Mouse (Mus musculus) thymus, adult 2 months (tissue): ENCODE results near the gene Cobl. TPM values are rescaled to one million over a fixed set of nuclear protein-coding genes. Genes with fewer than 3 reads are reported as not detected.

ENCODE experiments used
- DNase-seq: peaks from one replicate; pipeline ENCODE4 v3.0.0; 2021
- H3K27ac ChIP-seq: fragments of 200-500 bp; 2 replicates; pipeline ENCODE4 v1.5.1; 2012; ENCODE audit warnings: low read length, control low read depth; ENCODE audit not compliant: control insufficient read depth, insufficient read depth
- H3K27me3 ChIP-seq: fragments of 200-500 bp; 2 replicates; pipeline ENCODE4 v1.6.1; 2012; ENCODE audit warnings: mild to moderate bottlenecking, low read length, moderate library complexity, mixed read lengths; ENCODE audit not compliant: control insufficient read depth, insufficient read depth
- H3K36me3 ChIP-seq: fragments of 200-500 bp; 2 replicates; pipeline ENCODE4 v1.6.1; 2012; ENCODE audit warnings: mild to moderate bottlenecking, low read length, moderate library complexity; ENCODE audit not compliant: control insufficient read depth, insufficient read depth
- H3K4me1 ChIP-seq: fragments of 200-500 bp; replicated peaks from 2 replicates; pipeline ENCODE4 v1.6.1; 2012; ENCODE audit warnings: low read length; ENCODE audit not compliant: control insufficient read depth, insufficient read depth
- H3K4me3 ChIP-seq: fragments of 200-500 bp; 2 replicates; pipeline ENCODE4 v1.5.1; 2012; ENCODE audit warnings: mild to moderate bottlenecking, low read length, control low read depth, moderate library complexity; ENCODE audit not compliant: control insufficient read depth, insufficient read depth
- CTCF ChIP-seq: fragments of 200-500 bp; IDR thresholded peaks from 2 replicates; pipeline ENCODE4 v1.5.1; 2012; ENCODE audit warnings: mild to moderate bottlenecking, control low read depth, low read length, moderate library complexity, borderline replicate concordance; ENCODE audit not compliant: control insufficient read depth, poor library complexity, insufficient read depth; ENCODE audit errors: extremely low read depth
- POLR2A ChIP-seq: fragments of 200-500 bp; IDR thresholded peaks from 2 replicates; pipeline ENCODE4 v1.6.1; 2012; ENCODE audit warnings: mild to moderate bottlenecking, low read length, control low read depth, moderate library complexity; ENCODE audit not compliant: control insufficient read depth, poor library complexity, insufficient read depth; ENCODE audit errors: extremely low read depth
- WGBS: fragments of 180-500 bp; shearing (Covaris S2); methylation state at CpG from one replicate; pipeline ENCODE4 v1.1.7; 2018; 5-methylcytosine and 5-hydroxymethylcytosine counted together
- polyA plus RNA-seq: library from polyadenylated mRNA; depleted of rRNA; stranded (reverse); fragments of >200 nt; gene quantifications from 2 replicates; pipeline ENCODE4 v1.2.3, GENCODE M21; 2012

Cobl gene
- polyA plus RNA-seq, 1 experiment = 3.6 TPM

DNA sequence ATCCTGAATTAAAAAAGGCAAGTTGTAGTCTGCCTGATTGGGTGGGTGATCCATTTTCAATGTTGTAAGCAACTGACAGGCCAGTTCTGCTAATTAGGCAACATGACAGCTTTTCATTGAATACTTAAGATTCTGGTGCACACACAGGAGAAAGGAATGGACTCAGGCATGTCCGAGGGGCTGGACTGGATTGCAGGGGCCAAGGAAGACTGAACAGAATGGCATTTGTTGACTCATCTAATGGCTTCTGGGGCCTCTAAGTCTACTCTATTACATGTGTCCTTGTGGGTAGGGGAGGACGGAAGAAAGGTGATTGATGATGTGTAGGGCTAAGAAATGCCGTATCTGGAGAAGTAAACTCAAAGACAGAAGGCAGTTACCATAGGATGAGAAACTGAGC lies 159.9 kb downstream of the Cobl start:
- WGBS = 87% methylated on average over 3 of the region's 3 CpGs
- H3K27ac ChIP-seq = no peak overlapping the region

DNA sequence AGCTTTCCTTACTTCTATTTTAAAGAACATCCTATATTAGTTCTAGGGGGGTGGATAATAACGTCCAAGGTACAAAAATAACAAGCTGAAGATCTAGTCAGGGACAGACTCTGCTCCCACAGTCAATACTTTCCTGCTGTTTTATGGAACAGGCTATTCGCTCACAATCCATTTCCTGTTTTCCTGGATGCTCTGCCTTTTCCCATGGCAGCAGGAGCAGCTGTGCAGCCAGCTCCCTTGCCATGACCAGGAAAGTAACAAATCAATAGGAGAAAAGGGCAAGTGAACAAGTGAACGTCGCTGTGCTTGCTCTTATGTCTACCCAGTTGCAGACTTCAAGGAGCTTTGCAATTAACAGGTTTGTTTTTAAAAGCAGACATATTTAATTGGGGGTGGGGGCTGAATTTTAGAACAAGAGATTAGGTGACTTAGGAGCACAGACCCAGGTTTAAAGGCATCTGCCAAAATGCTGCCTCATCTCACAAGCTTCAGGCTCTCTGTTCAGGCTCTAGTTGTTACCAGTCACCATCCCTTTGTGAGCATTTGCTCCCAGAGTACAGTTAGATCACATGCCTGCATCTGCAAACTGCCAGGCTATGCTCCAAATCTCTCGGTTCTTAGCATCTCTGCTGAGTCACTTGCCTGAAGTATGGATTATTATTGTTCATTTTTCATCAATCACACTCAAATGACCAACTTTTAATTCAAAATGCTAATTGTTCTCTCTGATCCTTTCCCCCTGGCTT lies 164.9 kb downstream of the Cobl start:
- H3K27ac ChIP-seq = no peak overlapping the region
- H3K27me3 ChIP-seq = no peaks in the 10 kb centered on the region
- WGBS = 38% methylated on average over 5 of the region's 5 CpGs
- no peak for DNase-seq
- TF ChIP-seq CTCF (no peak), POLR2A (no peak)
- no peak overlapping the region for H3K4me3 ChIP-seq
- H3K36me3 ChIP-seq = no peaks in the 10 kb centered on the region
- H3K4me1 ChIP-seq = no peaks in the 10 kb centered on the region

More for the DNA sequence above, 159.9 kb downstream of the Cobl start:
- no peak for DNase-seq
- H3K4me1 ChIP-seq = no peaks in the 10 kb centered on the region
- H3K4me3 ChIP-seq = no peak overlapping the region
- no peaks in the 10 kb centered on the region for H3K27me3 ChIP-seq
- TF ChIP-seq CTCF (no peak), POLR2A (no peak)
- H3K36me3 ChIP-seq = no peaks in the 10 kb centered on the region

DNA sequence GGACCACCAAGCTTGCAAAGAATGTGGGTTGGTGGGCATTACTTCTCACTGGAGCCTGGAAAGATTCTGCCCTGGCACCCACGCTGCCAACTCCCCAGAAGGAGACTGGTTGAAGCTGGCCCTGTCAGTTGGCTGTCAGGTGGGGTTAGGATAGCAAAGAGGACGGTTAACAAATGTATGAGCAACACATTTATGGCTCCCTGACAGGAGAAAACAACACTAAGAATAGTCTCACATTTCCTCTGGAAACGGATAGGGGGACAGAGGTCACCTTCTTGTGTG lies 173.2 kb downstream of the Cobl start:
- H3K27me3 ChIP-seq = no peaks in the 10 kb centered on the region
- no peak overlapping the region for H3K27ac ChIP-seq
- no peaks in the 10 kb centered on the region for H3K4me1 ChIP-seq
- no peaks in the 10 kb centered on the region for H3K36me3 ChIP-seq
- no peak overlapping the region for H3K4me3 ChIP-seq
- DNase-seq = no peak
- WGBS = 37% methylated on average over 3 of the region's 3 CpGs
- TF ChIP-seq CTCF (no peak), POLR2A (no peak)

DNA sequence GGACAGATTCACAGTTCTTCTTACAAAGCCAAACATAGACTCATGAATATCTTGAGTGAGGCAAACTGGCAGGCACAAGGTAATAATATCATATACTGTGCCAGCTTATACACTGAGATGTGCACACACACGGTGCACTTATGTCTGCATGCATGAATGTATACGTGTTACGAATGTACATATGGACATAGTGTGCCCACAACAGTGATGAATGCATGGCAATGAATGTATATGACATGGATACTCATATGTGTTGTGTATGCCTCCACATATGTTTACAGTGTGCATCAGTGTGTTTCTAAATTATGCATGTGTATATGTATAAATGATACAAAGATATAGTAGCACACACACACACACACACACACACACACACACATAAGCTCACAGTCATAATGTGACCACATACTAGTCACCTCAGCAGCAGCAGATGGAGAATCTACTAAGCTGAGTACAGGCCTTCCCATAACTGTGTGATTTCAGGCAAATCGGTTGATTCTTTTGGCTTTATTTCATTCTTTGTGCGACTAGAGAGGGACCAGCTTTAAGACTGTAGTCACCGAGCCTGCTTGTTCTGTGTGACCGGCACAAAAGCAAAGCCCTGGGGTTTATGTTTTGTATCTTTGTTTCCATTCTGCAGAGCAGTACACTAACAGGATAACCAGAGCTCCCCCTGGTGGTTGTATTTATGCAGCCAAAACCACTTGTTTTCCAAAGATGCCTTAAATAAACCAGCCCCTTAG lies 173.7 kb downstream of the Cobl start:
- Histone ChIP-seq H3K4me1 (no peaks in the 10 kb centered on the region), H3K27ac (no peak overlapping the region), H3K4me3 (no peak overlapping the region), H3K27me3 (no peaks in the 10 kb centered on the region), H3K36me3 (no peaks in the 10 kb centered on the region)
- DNase-seq = peak; percentile 18
- TF ChIP-seq CTCF (no peak), POLR2A (no peak)
- WGBS = 54% methylated on average over 7 of the region's 7 CpGs

DNA sequence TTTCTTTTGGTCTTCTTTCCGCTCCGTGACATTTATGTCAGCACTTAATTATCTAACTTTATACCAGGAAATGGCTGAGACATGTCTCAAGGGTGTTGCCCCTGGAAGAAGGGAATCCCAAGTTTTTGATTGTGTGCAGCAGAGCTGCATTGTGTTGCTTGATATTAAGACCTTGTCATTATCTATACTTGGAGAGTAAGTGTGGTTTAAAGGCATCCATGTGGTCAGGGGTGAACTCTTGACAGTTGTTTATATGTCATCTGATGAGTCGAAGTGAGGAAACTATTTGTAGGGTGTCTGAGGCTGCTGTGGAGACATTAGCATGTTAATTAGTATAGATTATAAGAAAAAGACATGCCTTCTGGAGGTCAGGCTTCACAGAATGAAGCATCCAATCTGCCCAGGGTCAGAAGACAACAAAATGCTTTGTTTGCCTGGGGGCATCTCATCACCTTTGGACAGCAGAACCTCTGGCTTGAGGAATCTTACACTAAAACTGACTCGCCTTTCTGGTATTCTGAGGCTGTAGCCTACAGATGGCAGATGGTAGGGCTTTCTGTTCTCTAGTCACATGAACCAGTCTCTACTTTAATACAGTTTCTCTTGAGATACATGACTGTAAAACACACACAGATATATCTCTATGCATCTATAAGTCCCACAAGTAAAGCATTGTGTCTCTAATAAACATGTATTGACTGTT lies 179.3 kb downstream of the Cobl start:
- H3K4me3 ChIP-seq = no peak overlapping the region
- no peaks in the 10 kb centered on the region for H3K4me1 ChIP-seq
- no peaks in the 10 kb centered on the region for H3K27me3 ChIP-seq
- no peak for TF ChIP-seq POLR2A
- DNase-seq = no peak
- H3K36me3 ChIP-seq = no peaks in the 10 kb centered on the region
- WGBS = 92% methylated on average over 4 of the region's 4 CpGs
- no peak overlapping the region for H3K27ac ChIP-seq

DNA sequence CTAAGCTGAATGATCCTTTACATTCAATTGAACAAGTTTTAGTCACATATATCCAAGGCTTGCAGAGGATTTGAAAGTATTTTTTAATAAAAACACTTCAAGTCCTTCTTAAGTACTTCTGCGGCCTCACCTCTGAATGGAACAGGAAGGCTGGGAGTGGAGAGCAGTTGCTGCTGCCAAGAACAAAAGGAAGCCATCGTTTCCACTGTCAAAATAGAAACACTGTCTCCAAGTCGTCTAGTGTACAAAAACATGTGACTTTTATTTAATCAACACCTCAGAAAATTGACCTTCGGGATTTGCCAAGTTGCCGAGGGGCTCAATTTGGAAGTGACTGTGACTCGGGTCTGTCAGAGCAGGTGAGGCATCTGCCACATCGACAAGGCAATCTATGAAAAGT lies 184.0 kb downstream of the Cobl start:
- Histone ChIP-seq H3K36me3 (no peaks in the 10 kb centered on the region), H3K27me3 (no peaks in the 10 kb centered on the region), H3K4me1 (no peaks in the 10 kb centered on the region), H3K4me3 (no peak overlapping the region), H3K27ac (no peak overlapping the region)
- no peak for DNase-seq
- TF ChIP-seq CTCF (no peak), POLR2A (no peak)
- WGBS = 60% methylated on average over 7 of the region's 7 CpGs

DNA sequence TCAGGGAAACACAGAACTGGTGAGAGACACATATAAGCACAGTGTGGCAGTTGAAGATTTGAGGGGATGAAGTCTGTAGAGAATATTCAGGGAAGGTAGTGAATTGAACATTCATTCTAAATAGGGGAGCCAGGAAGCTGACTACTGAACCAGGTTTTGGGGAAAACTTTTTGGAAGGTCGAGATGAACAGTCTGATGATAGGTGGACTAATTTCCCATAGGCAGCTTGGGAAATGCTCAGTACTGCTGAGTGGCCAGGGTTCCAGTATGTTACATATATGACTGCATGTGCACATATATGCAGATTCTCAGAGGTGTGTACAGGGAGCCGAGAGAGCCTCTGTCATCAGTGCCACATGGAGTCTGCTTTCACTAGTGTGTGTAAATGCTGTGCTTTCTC lies 190.5 kb downstream of the Cobl start:
- H3K36me3 ChIP-seq = no peaks in the 10 kb centered on the region
- H3K27ac ChIP-seq = no peak overlapping the region
- 78% methylated on average over 2 of the region's 2 CpGs for WGBS
- H3K4me3 ChIP-seq = no peak overlapping the region
- TF ChIP-seq POLR2A = no peak
- no peak for TF ChIP-seq CTCF
- no peak for DNase-seq
- no peaks in the 10 kb centered on the region for H3K27me3 ChIP-seq
- no peaks in the 10 kb centered on the region for H3K4me1 ChIP-seq
